Mouse (Mus musculus): Measurements from ENCODE around the gene C1ql2. TPM values are rescaled to one million over a fixed set of nuclear protein-coding genes. Genes with fewer than 3 reads are reported as not detected.

The C1ql2 gene
- total RNA-seq (2012; rRNA removed) (not detected in 2 replicates), polyA plus RNA-seq (2012; ENCODE audit: insufficient read depth in 1 of 2, insufficient read length in 2 of 2, low read depth in 1 of 2, low replicate concordance in 2 of 2, missing spikeins in 1 of 2) (not detected)

DNA sequence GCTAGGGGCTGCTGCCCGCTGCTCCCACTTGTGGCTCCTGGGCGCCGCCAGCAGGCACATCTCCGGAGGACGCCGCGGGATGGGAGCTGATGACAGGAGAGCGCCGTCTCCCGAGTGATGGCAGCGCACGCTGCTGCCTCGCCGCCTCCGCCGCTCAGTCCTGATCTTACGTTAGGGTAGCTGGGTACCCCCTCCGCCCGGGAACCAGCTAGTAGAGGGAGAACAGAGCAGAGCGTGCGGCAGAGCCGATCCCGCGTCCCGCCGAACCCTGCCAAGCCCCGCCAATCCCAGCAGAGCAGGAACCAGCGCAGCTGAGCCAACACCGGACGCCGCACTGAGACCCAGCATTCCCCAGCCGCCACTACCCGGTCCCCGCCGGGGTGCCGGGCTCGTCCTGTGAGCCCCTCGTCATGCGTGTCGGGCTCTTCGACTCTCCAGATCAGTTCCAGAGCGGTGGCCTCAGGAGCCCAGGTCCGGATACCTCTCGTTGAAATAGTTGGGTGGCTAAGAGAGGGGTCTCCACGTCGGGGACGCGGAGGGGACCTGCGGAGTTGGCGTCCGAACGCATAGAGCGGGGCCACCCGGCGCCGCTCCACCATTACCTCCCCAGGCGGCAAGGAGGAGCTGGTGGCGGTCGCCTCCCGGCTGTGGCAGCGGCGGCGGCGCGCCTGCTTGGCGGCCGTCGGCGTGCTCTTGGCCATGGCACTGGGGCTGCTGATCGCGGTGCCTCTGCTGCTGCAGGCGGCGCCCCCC is at the start of gene C1ql2:
Gene C1ql2, plus strand, starts transcription at position 164 of the 753 bp plus-strand sequence.
- no peaks in the 10 kb centered on the region for H3K9me3 ChIP-seq (replicated peaks; ENCODE audit: insufficient read depth, low read length)
- H3K4me3 ChIP-seq (ENCODE audit: control insufficient read depth in 1 of 2, insufficient read depth in 1 of 2, low read depth in 2 of 2, low read length in 2 of 2): no peak within 1 kb of the TSS
- no peaks in the 10 kb centered on the region for H3K27me3 ChIP-seq (ENCODE audit: control insufficient read depth in 1 of 2, insufficient read depth in 2 of 2, low read length in 2 of 2)
- DNase-seq (ENCODE audit: low read depth, low spot score): no peak
- no peaks in the 10 kb centered on the region for H3K36me3 ChIP-seq (ENCODE audit: control insufficient read depth in 1 of 2, insufficient read depth in 2 of 2, low read length in 2 of 2)
- H3K79me2 ChIP-seq (ENCODE audit: control insufficient read depth, insufficient read depth, low read length, poor library complexity): no peaks in the 10 kb centered on the region
- no peaks in the 10 kb centered on the region for H3K4me1 ChIP-seq (ENCODE audit: control insufficient read depth in 1 of 2, insufficient read depth in 2 of 2, low read length in 2 of 2)
- H3K27ac ChIP-seq (ENCODE audit: control insufficient read depth, low read depth, low read length): no peak within 1 kb of the TSS
- TF ChIP-seq TCF12 (IDR thresholded peaks at IDR 0.05; ENCODE audit: low read depth, low read length) (no peak), GATA1 (IDR thresholded peaks at IDR 0.05; ENCODE audit: low read depth, low read length) (no peak), ETS1 (IDR thresholded peaks at IDR 0.05; ENCODE audit: low read depth, low read length) (no peak), HCFC1 (IDR thresholded peaks at IDR 0.05; ENCODE audit: low read depth, low read length) (no peak), CHD2 (IDR thresholded peaks at IDR 0.05; ENCODE audit: low read length) (no peak), USF1 (IDR thresholded peaks at IDR 0.05; ENCODE audit: low read depth, low read length) (no peak), MEF2A (IDR thresholded peaks at IDR 0.05; ENCODE audit: extremely low read depth, insufficient replicate concordance, low read depth, low read length, poor library complexity, severe bottlenecking) (no peak), TBP (IDR thresholded peaks at IDR 0.05; ENCODE audit: low read depth, low read length) (no peak), UBTF (IDR thresholded peaks at IDR 0.05; ENCODE audit: borderline replicate concordance, insufficient read depth, low read depth, low read length) (no peak), E2F4 (IDR thresholded peaks at IDR 0.05; ENCODE audit: borderline replicate concordance, low read depth, low read length) (no peak)
- H3K9ac ChIP-seq (ENCODE audit: control insufficient read depth, low read depth, low read length, poor library complexity, severe bottlenecking): no peak within 1 kb of the TSS

DNA sequence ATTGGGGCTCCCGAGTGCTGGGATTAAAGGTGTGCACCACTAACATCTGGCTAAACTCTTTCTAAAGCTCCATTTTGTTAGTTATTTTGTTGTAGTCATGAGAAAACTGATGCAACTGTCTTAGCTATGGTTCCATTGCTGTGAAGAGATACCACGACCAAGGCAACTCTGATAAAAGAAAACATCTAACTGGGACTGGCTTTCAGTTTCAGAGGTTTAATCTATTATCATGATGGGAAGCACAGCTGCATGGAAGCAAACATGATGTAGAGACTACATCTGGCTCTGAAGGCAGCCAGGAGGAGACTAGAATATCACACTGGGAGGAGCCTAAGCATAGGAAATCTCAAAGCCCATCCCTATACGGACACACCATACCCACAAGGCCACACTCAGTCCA is 48.7 kb upstream of the C1ql2 start:
- Histone ChIP-seq H3K9ac (ENCODE audit: control insufficient read depth, low read depth, low read length, poor library complexity, severe bottlenecking) (no peak overlapping the region), H3K79me2 (ENCODE audit: control insufficient read depth, insufficient read depth, low read length, poor library complexity) (no peaks in the 10 kb centered on the region), H3K27me3 (ENCODE audit: control insufficient read depth in 1 of 2, insufficient read depth in 2 of 2, low read length in 2 of 2) (no peaks in the 10 kb centered on the region), H3K9me3 (replicated peaks; ENCODE audit: insufficient read depth, low read length) (no peaks in the 10 kb centered on the region), H3K27ac (ENCODE audit: control insufficient read depth, low read depth, low read length) (no peak overlapping the region), H3K36me3 (ENCODE audit: control insufficient read depth in 1 of 2, insufficient read depth in 2 of 2, low read length in 2 of 2) (no peaks in the 10 kb centered on the region), H3K4me3 (ENCODE audit: control insufficient read depth in 1 of 2, insufficient read depth in 1 of 2, low read depth in 2 of 2, low read length in 2 of 2) (no peak overlapping the region), H3K4me1 (ENCODE audit: control insufficient read depth in 1 of 2, insufficient read depth in 2 of 2, low read length in 2 of 2) (peaks cover 4 to 9% of the 10 kb centered on the region in 2 experiments; a peak in 2 of 4 replicates)
- TF ChIP-seq EP300 (IDR thresholded peaks at IDR 0.05; ENCODE audit: low read depth in 1 of 2, low read length in 2 of 2): peak in 1 of 2 experiments; percentile 53; a peak in 1 of 4 replicates
- TF ChIP-seq BHLHE40 (IDR thresholded peaks at IDR 0.05; ENCODE audit: borderline replicate concordance, low read depth, low read length): no peak
- TF ChIP-seq TCF12 (IDR thresholded peaks at IDR 0.05; ENCODE audit: low read depth, low read length): peak; percentile 60; the same call in 1 of the 2 replicates
- TF ChIP-seq ETS1 (IDR thresholded peaks at IDR 0.05; ENCODE audit: low read depth, low read length): peak; percentile 60
- no peak for TF ChIP-seq NRF1 (IDR thresholded peaks at IDR 0.05; ENCODE audit: insufficient read depth, low read depth, low read length, poor library complexity, severe bottlenecking)
- TF ChIP-seq GATA1 (IDR thresholded peaks at IDR 0.05; ENCODE audit: low read depth, low read length): peak; percentile 20; the same call in 1 of the 2 replicates
- DNase-seq (ENCODE audit: low read depth, low spot score): no peak
